Mouse (Mus musculus) lung, adult 2 months (tissue): ENCODE results near the gene Lars2. TPM values are rescaled to one million over a fixed set of nuclear protein-coding genes. Genes with fewer than 3 reads are reported as not detected.
"Not testable (repeated sequence)": the region's sequence is repeated elsewhere in the genome, so short reads cannot be mapped to it uniquely, and the experiment has no call there.

Experiments
- DNase-seq: peaks from one replicate; pipeline ENCODE4 v3.0.0; 2022
- H3K4me1 ChIP-seq: fragments of 200-500 bp; 2 replicates; pipeline ENCODE4 v1.6.1; 2011; ENCODE audit warnings: low read length; ENCODE audit not compliant: control insufficient read depth, insufficient read depth
- H3K4me3 ChIP-seq: fragments of 200-500 bp; replicated peaks from 2 replicates; pipeline ENCODE3; 2011; ENCODE audit warnings: low read depth, mild to moderate bottlenecking, control low read depth, low read length; ENCODE audit errors: extremely low read depth
- CTCF ChIP-seq: fragments of 200-500 bp; IDR thresholded peaks from 2 replicates; pipeline ENCODE4 v1.5.1; 2011; ENCODE audit warnings: mild to moderate bottlenecking, low read length, control low read depth; ENCODE audit not compliant: insufficient read depth
- POLR2A ChIP-seq: fragments of 200-500 bp; IDR thresholded peaks from 2 replicates; pipeline ENCODE4 v1.6.1; 2011; ENCODE audit warnings: low read depth, mild to moderate bottlenecking, control low read depth, low read length, borderline replicate concordance; ENCODE audit errors: extremely low read depth
- WGBS: fragments of 180-500 bp; shearing (Covaris S2); methylation state at CpG from one replicate; pipeline ENCODE4 v1.1.7; 2018; 5-methylcytosine and 5-hydroxymethylcytosine counted together
- polyA plus RNA-seq: library from polyadenylated mRNA; depleted of rRNA; stranded (reverse); fragments of >200 nt; gene quantifications from 2 replicates; pipeline ENCODE4 v1.2.3, GENCODE M21; 2012

The Lars2 gene
- polyA plus RNA-seq, 1 experiment = 466 TPM

- Histone ChIP-seq H3K4me1 (no peaks in the 10 kb centered on the region), H3K4me3 (no peak overlapping the region)
- TF ChIP-seq CTCF (peak; percentile 15; the same call in 1 of the 2 replicates), POLR2A (no peak)
- 61% methylated on average over 5 of the region's 5 CpGs for WGBS
- DNase-seq = no peak
Measured at GRCm38 (mm10) chr9:123440230-123441058, 73.7 kb downstream of the Lars2 start.

- 96% methylated on average over 3 of the region's 3 CpGs for WGBS
- H3K4me3 ChIP-seq, DNase-seq, H3K4me1 ChIP-seq: not testable (repeated sequence)
- TF ChIP-seq CTCF = 0 out of 2 replicates have a peak, but pooled peaks have one; percentile 5
Measured at GRCm38 (mm10) chr9:123447101-123447500, 80.4 kb downstream of the Lars2 start.

- TF ChIP-seq POLR2A = no peak
- no peak for TF ChIP-seq CTCF
- no peak overlapping the region for H3K4me3 ChIP-seq
- no peak for DNase-seq
- H3K4me1 ChIP-seq = no peaks in the 10 kb centered on the region
Measured at GRCm38 (mm10) chr9:123448594-123448993, 81.9 kb downstream of the Lars2 start.

- DNase-seq = peak; percentile 50
- no peak overlapping the region for H3K4me3 ChIP-seq
- TF ChIP-seq POLR2A (no peak), CTCF (peak; percentile 52)
- no peaks in the 10 kb centered on the region for H3K4me1 ChIP-seq
- WGBS = 44% methylated on average over 2 of the region's 2 CpGs
Measured at GRCm38 (mm10) chr9:123450174-123450573, 83.4 kb downstream of the Lars2 start.

- peaks cover under 1% of the 10 kb centered on the region for H3K4me1 ChIP-seq
- H3K4me3 ChIP-seq = no peak overlapping the region
- TF ChIP-seq POLR2A = no peak
- no peak for TF ChIP-seq CTCF
- DNase-seq = no peak
- 51% methylated on average over 3 of the region's 3 CpGs for WGBS
Measured at GRCm38 (mm10) chr9:123451772-123452171, 85.0 kb downstream of the Lars2 start.

GRCm38 (mm10) chr9:123456634-123457602, 90.2 kb downstream of the Lars2 start:
- 44% methylated on average over 9 of the region's 9 CpGs for WGBS
- DNase-seq = no peak
- TF ChIP-seq POLR2A (no peak), CTCF (no peak)

GRCm38 (mm10) chr9:123457603-123458002, 90.9 kb downstream of the Lars2 start:
- WGBS = 42% methylated on average over 2 of the region's 2 CpGs
- Histone ChIP-seq H3K4me3 (no peak overlapping the region), H3K4me1 (peaks cover 5% of the 10 kb centered on the region)
- TF ChIP-seq CTCF = peak; percentile 55
- no peak for TF ChIP-seq POLR2A
- no peak for DNase-seq

More at GRCm38 (mm10) chr9:123456634-123457602, 90.2 kb downstream of the Lars2 start:
- peaks cover 5% of the 10 kb centered on the region for H3K4me1 ChIP-seq
- H3K4me3 ChIP-seq = no peak overlapping the region

- no peak for TF ChIP-seq POLR2A
- no peak for TF ChIP-seq CTCF
- no peaks in the 10 kb centered on the region; the same call in 1 of the 2 replicates for H3K4me1 ChIP-seq
- no peak overlapping the region for H3K4me3 ChIP-seq
- DNase-seq = no peak
- 65% methylated on average over 4 of the region's 4 CpGs for WGBS
Measured at GRCm38 (mm10) chr9:123467141-123467620, 100.5 kb downstream of the Lars2 start.

- no peak for DNase-seq
- WGBS = 53% methylated on average over 5 of the region's 5 CpGs
- no peaks in the 10 kb centered on the region; the same call in 1 of the 2 replicates for H3K4me1 ChIP-seq
- TF ChIP-seq CTCF (no peak), POLR2A (no peak)
- H3K4me3 ChIP-seq = no peak overlapping the region
Measured at GRCm38 (mm10) chr9:123468406-123469085, 101.8 kb downstream of the Lars2 start.
